Mouse (Mus musculus) testis, adult 2 months (tissue): ENCODE measurements around the gene Evl.

Experiments
- CTCF ChIP-seq: fragments of 200-500 bp; IDR thresholded peaks from 2 replicates; pipeline ENCODE4 v1.5.1; 2012; ENCODE audit warnings: low read depth, mild to moderate bottlenecking, inconsistent platforms, low read length, moderate library complexity; ENCODE audit not compliant: control insufficient read depth, insufficient read depth, insufficient replicate concordance
- POLR2A ChIP-seq: fragments of 200-500 bp; IDR thresholded peaks from 2 replicates; pipeline ENCODE4 v1.6.1; 2012; ENCODE audit warnings: low read depth, mild to moderate bottlenecking, inconsistent platforms, low read length, moderate library complexity; ENCODE audit not compliant: control insufficient read depth

DNA sequence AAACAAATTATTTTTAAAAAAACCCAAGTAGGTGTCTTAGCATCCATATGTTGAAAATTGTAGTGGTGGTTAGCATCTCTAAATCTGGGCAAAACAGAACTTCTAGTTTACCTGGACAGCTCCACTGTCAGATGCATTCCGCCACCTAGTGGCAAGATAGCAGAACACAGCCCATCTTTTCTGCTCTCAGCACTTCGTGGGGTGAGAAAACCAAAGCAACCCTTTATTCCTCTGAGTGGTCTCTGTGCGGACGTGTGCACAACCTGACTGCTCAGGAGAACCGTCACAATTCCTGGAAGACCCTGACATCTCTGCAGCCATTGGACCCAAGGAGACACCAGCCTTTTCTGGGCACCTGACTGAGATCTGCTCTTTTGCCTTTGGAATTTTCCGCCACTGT lies 13.4 kb upstream of the Evl start:
- TF ChIP-seq POLR2A (no peak), CTCF (peak; percentile 55; the same call in 1 of the 2 replicates)
